Mouse (Mus musculus) heart, postnatal 25 days (tissue): Measurements from ENCODE around the gene Pten. TPM values are rescaled to one million over a fixed set of nuclear protein-coding genes. Genes with fewer than 3 reads are reported as not detected.
"Not testable (repeated sequence)": the region's sequence is repeated elsewhere in the genome, so short reads cannot be mapped to it uniquely, and the experiment has no call there.

Experiments
- DNase-seq: peaks from one replicate; pipeline ENCODE4 v3.0.0; 2022; ENCODE audit warnings: low spot score
- intact Hi-C: fragments of 180-260 bp; cut with DNase I; formaldehyde crosslinking; loops from one replicate; pipeline ENCODE4 v1.15.1; 2025
- total RNA-seq, 2 experiments: library from RNA; stranded (reverse); gene quantifications; 2 replicates each; pipeline ENCODE4 v1.2.3; 2021

The Pten gene
- total RNA-seq, 2 experiments from 2014 or later: 56.9 to 65.6 TPM

DNA sequence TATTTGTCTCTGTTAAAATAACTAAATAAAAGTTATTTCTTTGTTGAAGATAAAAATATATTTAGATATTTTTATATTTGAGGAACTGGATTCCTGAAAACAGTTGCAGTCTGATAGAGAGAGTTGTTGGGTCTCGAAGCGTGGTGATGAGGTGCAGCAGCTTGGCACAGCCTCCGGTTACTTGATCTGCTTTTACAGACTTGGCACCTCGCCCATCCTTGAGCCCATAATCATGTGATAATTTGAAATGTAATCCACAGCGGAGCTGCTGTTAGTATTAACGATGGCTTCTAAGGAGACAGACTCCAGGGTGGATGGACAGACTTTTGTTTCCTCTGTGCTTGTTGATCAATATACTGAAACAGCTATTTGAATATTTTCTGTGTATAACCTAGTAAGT is 35.3 kb downstream of the Pten start:
- peak; percentile 26 for DNase-seq
- intact Hi-C loops: no loop called here

DNA sequence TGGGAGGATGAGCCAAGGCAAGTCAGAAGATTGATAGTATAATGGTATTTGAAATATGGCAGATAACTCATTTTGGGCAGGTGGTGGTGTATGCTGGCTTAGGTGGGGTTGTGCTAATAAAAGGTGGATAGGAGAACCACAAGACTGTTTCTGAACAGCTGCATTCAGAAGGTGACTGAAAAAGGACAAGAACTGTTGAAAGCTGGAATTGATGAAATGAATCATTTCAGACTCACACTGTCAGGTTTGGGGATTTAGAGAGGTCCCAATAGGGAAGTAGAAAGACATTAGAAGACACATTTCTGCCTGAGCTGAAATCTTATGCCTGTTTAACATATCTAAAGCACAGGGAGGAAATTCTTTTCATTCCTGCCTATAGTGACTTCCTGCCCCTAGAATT is 36.6 kb downstream of the Pten start:
- intact Hi-C loops: no loop called here
- DNase-seq: no peak

GRCm38 (mm10) chr19:32800557-32800956 is 43.3 kb downstream of the Pten start:
- DNase-seq: no peak
- intact Hi-C loops: loop anchor here (5.0 kb wide), 1 partner anchor 38 kb away; no protein-coding TSS in a partner anchor

GRCm38 (mm10) chr19:32804703-32805102 is 47.4 kb downstream of the Pten start:
- DNase-seq: no peak
- intact Hi-C loops: loop anchor here (5.0 kb wide), 1 partner anchor 42 kb away; no protein-coding TSS in a partner anchor

DNA sequence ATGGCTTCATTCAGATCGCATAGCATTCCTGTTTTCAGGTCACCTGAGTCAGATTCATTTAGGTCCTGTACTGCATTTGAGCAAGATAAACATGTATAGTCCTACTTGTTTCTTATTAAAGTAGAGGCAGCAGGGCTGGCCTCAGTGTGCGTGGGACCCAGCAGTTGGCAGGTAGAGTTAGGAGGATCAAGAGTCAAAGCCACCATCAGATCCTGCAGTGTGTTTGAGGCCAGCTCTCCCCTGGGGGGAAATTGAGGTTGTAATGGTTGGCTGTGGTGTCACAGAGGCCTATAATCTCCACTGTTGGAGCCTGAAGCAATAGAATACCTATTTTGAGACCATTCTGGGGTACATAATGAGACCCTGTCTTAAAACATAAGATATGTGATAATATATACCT is 50.3 kb downstream of the Pten start:
- intact Hi-C loops: no loop called here
- no peak for DNase-seq

GRCm38 (mm10) chr19:32808690-32809089 is 51.4 kb downstream of the Pten start:
- intact Hi-C loops: no loop called here
- no peak for DNase-seq

GRCm38 (mm10) chr19:32809117-32809516 is 51.8 kb downstream of the Pten start:
- intact Hi-C loops: no loop called here
- DNase-seq: no peak

- DNase-seq: no peak
- intact Hi-C loops: loop anchor here (5.0 kb wide), 1 partner anchor 41 kb away; no protein-coding TSS in a partner anchor
Observed at GRCm38 (mm10) chr19:32818759-32819158, 61.5 kb downstream of the Pten start.

DNA sequence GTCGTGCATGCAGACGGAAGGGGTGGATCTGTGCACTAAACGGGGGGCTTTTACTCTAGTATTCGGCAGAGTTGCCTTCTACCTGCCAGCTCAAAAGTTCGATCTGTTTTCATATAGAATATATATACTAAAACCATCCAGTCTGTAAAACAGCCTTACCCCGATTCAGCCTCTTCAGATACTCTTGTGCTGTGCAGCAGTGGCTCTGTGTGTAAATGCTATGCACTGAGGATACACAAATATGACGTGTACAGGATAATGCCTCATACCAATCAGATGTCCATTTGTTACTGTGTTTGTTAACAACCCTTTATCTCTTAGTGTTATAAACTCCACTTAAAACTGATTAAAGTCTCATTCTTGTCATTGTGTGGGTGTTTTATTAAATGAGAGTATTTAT is 65.7 kb downstream of the Pten start:
- DNase-seq, intact Hi-C loops: not testable (repeated sequence)

DNA sequence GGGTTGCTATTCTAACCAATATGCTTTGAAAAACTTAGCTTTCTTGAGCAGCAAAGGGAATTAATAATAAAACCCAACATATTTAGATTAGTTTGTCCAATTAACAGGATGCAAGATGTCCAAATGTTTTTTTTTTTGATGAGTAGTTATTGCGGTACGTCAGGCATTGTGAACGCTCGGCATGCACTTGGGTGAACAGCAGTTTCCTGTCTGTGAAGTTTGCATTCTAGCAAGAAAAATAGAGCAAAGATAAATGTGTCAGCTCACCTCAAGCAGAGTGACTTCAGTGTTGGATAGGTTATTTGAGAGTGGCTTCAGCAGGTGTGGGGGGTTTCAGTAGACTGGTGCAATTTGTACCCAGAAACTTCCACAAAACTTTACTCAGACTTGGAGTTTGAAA is 69.3 kb downstream of the Pten start:
- no peak for DNase-seq
- intact Hi-C loops: no loop called here

DNA sequence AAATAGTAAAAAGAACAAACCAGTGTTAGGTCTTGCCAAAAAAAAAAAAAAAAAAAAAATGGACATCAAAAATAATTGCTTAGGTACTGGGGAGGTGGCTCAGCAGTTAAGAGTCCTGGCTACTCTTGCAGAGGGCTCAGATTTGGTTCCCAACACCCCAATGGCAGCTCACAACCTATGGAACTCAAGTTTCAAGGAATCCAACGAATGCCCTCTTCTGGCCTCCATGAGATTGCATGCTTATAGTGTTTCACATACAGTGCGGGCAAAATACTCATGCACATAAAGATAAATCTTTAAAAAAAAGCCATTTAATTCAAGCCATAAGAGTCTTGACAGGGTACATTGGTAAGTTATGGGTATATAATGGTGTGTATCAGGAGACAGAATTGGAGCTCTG is 72.6 kb downstream of the Pten start:
- intact Hi-C loops: no loop called here
- no peak for DNase-seq

- intact Hi-C loops: no loop called here
Observed at GRCm38 (mm10) chr19:32831286-32831685, 74.0 kb downstream of the Pten start.

GRCm38 (mm10) chr19:32840491-32840890 is 83.2 kb downstream of the Pten start:
- intact Hi-C loops: no loop called here
- no peak for DNase-seq

More at GRCm38 (mm10) chr19:32831286-32831685, 74.0 kb downstream of the Pten start:
- DNase-seq: no peak

GRCm38 (mm10) chr19:32844486-32844885 is 87.2 kb downstream of the Pten start:
- no peak for DNase-seq
- intact Hi-C loops: no loop called here

- intact Hi-C loops: no loop called here
- no peak for DNase-seq
Observed at GRCm38 (mm10) chr19:32848041-32848440, 90.7 kb downstream of the Pten start.

DNA sequence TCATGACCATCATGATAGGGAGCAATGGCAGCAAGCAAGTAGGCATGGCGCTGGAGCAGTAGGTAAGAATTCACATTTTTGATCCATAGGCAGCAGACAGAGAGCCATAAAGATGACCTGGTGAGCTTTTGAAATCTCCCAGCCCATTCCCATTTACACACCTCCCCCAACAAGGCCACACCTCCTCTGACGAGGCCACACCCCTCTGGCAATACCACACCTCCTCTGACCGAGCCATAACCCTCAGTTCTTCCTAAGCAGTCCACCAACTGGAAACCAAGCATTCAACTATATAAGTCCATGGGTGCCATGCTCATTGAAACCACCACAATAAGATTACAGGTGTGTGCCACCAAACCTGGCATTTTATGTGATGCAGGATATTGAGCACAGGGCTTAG is 95.0 kb downstream of the Pten start:
- no peak for DNase-seq
- intact Hi-C loops: no loop called here

DNA sequence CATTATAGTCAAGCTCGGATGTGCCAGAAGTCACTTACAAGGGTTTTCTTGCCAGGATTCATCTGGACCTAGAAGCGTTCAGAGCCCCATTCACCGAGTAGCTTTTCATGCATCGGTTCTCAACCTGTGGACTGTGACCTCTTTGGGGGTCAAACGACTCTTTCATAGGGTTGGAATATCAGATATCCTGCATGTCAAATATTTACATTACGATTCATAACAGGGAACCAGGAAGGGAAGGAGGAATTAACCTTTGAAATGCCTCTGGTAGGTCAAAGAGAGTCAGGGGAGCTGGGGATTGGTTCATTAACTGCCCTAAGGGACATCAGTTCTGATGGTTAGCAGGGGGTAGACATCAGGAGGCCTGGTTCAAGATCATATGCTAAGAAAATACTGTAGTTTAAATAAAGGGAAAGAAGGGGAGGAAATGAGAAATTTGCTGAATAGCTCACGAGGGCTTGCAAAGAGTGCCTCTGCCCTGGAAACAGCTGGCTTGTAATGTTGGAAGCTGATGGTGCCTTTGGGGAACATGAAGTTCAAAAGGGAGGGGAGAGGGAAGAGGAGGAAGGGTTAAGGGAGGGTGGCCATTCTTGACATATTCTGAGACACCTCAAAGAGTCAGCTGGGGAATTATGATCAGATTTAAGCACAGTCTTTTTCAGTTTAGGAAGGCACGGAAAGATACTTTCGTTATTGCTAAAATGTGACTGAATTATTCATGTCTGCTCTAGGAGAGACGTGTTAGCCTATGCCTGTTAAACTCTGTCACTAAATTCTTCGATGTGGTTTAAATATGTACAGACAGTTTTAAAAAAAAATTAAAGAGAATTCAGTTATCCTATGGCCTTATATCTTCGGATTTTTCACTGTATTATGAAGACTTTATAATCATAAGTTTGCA is 104.6 kb downstream of the Pten start:
- intact Hi-C loops: no loop called here
- DNase-seq: no peak

DNA sequence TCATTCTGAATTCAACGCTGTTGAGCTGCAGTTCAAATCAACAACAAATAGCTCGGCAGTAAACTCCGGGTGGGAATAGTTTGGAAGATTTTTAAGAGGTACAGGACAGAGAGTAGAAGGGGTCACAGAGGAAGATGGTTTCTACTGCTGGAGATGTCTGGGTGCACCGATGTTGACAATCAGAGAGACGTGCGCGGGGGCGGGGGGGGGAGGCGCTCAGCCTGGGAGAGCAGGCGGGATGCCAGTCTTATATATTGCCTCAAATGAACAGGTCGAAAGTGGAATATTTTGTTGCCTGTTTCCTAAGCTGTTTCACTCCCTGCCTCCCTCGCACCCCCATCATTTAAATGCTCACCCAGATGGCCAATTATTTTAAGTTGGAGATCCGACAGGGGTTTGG is 109.5 kb downstream of the Pten start:
- DNase-seq: no peak
- intact Hi-C loops: no loop called here

- no peak for DNase-seq
- intact Hi-C loops: no loop called here
Observed at GRCm38 (mm10) chr19:32867181-32867897, 110.0 kb downstream of the Pten start.

GRCm38 (mm10) chr19:32868560-32868959 is 111.3 kb downstream of the Pten start:
- intact Hi-C loops: no loop called here

GRCm38 (mm10) chr19:32869053-32869680 is 111.9 kb downstream of the Pten start:
- no peak for DNase-seq
- intact Hi-C loops: no loop called here

More at GRCm38 (mm10) chr19:32868560-32868959, 111.3 kb downstream of the Pten start:
- DNase-seq: no peak
